Mouse (Mus musculus) thymus, postnatal 0 days (tissue): Measurements from ENCODE around the gene Plxna4. TPM values are rescaled to one million over a fixed set of nuclear protein-coding genes. Genes with fewer than 3 reads are reported as not detected.

Experiments
- DNase-seq: peaks from one replicate; pipeline ENCODE4 v3.0.0-alpha.2; 2015; ENCODE audit warnings: low spot score
- polyA plus RNA-seq: library from polyadenylated mRNA; unstranded; fragments of >200 nt; fragmentation: Nextera tagmentation; extraction: Ambion mirVana; gene quantifications from 2 replicates; pipeline ENCODE4 v1.2.1, GENCODE M21; 2015

Plxna4 gene
- polyA plus RNA-seq, 1 experiment from 2014 or later = 0.18 TPM

DNA sequence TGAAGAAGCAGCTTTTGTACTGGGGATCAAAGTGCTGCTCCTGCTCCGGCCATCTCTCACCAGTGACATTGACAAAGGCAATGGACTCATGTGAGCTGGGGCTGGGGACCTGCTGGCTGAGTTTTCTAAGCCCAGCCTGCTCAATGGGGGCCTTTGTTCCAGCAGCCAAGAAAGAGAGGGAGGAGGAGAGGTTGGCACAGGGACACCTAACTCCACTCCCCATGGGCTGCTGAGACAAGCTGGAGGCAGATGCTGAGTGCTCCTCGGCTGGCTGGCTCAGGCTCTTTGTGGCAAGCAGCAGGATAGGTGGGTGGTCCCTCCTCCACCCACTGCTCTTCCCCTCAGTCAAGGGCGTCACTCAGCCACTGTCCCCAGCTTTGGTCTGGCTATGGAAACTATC lies 326.7 kb downstream of the Plxna4 start:
- DNase-seq = no peak

DNA sequence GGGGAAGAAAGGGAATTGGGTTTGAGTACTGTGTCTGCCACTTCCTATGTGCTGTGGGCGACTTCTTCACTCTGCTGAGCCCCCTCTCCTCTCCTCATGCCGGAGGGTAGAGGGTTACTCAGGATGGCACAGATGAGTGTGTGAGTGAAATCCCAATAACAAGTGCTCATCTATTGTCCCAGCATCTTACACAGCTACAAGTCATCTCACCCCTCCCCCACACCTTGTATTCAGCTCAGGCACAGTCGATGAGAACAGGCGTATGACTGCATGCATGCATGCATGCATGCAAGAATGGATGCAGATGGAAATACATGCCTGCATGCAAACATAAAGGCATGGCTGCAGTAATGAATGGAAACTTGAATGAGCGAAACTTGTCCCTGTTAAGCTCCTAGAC lies 327.7 kb downstream of the Plxna4 start:
- no peak for DNase-seq

DNA sequence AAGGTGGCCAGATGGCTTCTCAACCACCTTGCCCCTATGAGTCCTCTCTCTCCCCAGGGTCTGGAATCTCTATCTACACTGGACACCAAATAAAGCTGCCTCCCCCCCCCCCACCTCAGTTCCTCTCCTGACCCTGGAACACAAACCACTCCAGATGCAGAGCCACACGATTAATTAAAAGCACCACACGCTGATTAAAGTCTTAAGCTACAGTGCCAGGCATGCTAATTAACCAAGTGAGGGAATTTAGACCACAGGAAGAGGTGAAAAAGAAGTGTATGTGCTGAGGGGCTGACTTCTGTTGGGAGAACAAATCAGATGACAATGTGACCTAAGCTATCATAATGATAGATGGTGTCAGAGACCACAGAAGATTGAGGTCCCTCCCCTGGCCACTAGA lies 332.8 kb downstream of the Plxna4 start:
- no peak for DNase-seq

DNA sequence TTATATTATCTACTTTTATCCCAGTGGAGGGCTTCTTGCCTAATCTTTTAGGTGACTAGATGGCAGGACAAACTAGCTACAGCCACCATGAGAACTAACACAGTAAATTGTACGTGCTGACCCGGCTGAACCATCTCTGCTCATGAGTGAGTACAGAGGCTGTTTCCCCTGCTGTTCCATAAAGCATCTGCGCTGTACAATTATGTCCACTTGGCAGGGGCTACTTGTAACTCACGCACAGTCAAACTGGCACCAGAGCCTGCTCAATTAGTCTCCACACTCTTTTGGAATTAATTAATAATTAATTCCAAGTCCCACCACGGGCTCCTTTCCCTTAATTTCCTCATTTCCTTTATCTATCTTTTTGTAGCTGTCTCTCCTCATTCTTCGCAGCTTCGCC lies 335.8 kb downstream of the Plxna4 start:
- no peak for DNase-seq

DNA sequence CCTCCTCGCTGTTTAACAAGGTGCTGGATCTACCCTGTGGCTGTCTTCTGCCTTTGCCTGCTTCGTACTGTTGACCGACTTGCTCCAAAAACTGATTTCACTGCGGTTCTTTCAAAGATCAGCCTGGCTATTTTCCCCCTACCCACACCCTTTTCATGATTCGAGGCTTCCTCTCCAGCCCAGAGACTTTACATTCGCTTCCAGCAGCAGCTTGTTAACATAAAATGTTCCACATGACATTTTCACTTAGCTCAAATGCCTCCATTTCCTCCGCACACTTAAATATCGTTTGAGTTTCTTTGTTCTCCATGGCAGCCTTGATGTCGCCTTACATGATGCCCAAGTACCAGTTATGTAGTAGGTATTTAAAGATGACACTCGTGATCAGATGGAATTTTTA lies 336.3 kb downstream of the Plxna4 start:
- DNase-seq = no peak

DNA sequence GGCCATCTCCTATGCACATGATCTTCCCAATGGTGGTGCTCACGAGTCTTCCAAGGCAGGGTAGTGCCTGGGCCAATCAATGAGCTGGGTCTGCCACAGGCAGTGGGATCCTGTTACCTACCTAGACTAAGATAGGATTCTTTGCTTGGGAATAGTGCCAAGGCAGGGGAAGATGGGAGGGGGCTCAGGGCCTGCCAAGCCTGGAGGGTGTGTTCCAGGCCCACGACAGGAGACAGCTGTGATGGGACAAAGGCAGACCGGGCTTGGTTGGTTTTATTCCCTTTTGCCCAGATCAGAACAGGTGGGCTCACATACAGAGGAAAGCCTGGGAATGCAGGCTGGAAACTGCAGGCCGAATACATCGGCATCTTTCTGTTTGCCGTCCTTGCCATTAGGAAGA lies 342.0 kb downstream of the Plxna4 start:
- no peak for DNase-seq

DNA sequence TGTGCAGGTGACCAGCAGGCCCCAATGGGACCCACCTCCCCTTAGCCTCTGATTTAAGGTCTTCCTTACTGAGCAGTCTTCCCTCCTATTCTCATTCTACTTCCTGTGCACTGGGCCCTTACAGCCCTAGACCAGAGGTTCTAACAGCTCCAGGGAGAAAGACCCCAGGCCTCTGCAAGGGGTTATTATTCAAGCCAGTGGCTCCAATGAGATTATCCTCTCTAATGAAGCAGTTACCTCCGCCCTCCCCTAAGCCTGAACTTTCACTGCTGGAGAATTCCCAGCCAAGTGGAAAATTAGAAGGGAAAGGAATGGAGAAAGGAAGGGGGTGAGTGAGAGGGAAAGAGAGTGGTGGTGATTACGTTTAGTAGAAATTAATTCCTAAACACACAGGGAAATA lies 345.0 kb downstream of the Plxna4 start:
- DNase-seq = no peak

DNA sequence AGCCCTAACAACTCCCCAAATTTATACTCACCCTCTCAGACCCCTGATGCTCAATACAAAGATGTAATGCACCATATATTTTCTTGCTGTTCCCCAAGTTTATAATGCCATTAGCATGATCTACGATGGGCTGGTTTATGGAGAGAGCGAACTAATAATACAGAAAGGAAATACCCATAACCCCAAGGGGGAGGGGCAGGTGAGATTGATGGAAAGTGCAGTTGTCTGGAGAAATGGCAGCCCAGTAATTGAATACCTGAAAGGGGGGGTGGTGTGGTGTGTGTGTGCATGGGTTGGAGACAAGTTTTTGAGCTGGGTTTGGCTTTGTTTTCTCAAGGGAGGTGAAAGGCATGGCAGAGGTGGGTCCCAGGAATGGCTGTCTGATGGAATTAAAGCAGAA lies 356.6 kb downstream of the Plxna4 start:
- no peak for DNase-seq

DNA sequence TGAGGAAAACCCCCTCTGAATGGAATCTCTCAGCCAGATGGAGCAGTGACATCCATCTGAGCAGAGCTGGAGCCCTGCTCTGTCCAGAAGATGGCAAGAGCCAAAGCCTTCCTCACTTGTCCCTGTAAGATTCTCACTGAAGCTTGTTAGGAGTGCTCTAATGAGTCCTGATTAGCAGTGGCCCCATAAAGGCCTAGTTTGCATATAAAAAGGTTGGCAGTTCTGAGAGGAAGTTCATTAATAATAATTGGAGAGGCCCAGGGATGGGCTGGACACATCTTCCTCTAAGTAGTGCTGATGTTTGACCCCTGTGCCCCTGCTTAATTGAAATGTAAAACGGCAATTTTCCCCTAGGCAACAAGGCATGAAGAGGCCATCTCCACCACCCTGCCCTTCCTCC lies 361.4 kb downstream of the Plxna4 start:
- no peak for DNase-seq

DNA sequence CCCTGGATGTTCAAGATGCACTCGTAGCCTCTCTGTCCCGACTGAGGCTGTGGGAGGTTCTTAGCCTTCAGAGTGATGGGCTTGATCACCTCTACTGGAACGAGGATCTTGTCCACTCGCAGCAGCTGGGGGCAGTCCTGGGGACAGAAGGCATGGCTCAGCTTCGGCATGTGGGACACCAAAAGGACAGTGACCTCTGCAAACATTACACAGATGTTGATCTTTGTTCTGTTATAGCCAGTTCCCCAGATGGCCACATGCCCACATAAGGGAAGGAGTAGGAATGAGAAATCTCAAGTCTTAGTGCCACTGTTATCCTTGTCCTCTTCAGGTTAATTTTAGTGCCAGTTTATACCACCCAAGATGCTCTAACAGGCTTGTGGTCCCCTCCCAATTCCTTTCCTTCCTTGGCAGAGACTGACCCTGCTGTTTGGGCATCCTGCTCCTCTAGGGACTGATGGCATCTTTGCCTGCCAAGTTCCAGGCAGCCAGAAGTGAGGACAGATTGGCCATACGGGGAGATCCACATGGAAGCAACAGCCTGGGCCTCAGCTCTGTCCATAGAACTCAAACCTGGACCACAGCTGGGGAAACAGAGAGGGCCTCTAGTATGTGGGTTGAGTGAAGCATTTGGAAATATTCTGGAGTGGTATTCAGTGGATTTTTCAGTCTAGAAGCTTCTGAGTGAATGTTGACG lies 363.8 kb downstream of the Plxna4 start:
- DNase-seq = no peak

DNA sequence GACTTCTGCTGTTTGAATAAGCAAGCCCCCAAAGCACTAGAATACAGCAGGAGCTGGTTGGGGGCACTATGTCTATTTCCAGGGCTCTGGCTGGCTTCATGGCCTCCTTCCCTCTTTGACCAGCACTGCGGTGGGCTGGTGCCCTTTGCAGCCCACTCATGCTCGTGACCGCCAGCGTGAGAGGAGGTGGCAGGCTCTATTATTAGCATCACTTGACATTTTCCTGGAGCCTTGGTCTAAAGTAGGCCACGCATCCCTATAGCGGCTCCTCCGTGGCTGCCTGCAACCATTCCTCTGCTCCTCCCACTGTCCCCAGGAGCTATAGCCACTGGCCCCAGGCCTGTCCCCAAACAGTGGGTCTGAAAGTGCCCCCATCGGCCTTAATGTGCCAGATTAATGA lies 367.2 kb downstream of the Plxna4 start:
- DNase-seq = no peak

DNA sequence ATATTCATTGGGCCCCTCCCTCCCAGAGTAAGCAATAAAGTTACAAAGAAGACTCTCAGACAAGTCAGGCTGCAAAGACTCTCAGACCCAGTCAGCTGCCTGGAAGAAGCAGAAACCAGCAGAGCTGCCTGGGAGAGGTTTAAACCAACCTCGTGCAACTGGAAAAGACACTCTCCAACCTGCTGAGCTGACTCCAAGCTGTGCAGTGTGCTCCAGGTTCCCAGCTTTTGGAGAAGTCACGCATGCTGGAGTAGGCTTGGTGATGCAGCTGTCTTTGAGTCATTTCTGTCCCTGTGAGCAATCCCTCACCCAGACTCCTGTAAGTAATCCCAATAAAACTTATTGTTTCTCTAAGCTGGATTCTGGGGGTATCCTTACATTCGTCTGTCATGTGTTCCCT lies 369.4 kb downstream of the Plxna4 start:
- no peak for DNase-seq

DNA sequence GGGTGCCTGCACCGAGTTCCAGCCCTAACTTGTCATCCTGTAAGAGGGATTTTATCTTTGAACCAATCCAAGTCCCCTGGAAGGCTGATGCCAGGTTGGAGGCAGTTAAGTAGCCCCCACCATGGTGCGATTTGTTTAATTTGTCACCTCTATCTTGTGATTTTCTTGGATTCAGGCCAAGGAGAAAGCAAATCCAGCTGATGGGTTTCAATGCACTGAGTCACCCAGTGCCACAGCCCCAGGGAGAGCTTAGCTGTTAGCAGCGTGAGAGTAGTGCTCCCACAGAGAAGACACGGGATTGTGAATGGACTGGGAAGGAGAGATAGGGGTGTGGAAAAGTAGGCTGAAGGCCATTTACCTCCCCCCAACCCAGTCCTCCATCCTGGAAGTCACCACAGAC lies 375.6 kb downstream of the Plxna4 start:
- DNase-seq = no peak

DNA sequence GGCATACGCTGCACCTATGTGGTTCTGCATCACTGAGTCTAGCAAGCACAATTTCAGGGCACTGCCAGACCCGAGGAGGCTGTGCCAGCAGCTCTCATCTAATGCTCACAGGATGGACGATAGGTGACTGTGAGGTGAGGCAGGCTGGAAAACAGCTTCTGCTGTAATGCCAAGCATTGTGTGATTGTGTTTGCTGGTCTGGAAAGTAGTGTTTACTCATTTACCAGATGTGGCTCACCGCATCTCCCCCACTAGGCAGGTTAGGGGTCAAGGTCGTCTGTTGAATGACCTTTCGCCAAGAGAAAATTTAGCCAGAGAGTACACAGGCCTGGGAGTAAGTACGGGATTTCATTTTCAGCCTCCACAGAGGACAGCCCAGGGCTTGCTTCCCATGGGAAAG lies 377.9 kb downstream of the Plxna4 start:
- DNase-seq = no peak

DNA sequence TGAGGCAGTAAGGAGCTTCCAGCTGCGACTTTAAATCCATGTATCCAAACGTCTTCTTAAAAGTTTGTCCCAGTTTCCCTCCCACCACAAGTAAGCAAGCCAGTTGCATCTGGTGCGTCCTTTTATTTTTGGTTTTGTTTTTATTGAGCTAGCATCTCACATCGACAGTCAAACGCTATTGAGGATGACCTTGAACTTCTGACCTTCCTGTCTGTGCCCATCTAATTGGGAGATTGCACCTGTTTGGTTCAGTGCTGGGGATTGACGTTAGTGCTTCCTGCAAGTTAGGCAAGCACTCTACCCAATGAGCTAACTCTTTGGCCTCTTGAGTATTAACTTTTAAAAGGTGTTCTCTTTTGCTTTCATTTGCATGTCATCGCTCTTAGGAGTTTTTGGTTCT lies 379.0 kb downstream of the Plxna4 start:
- no peak for DNase-seq

DNA sequence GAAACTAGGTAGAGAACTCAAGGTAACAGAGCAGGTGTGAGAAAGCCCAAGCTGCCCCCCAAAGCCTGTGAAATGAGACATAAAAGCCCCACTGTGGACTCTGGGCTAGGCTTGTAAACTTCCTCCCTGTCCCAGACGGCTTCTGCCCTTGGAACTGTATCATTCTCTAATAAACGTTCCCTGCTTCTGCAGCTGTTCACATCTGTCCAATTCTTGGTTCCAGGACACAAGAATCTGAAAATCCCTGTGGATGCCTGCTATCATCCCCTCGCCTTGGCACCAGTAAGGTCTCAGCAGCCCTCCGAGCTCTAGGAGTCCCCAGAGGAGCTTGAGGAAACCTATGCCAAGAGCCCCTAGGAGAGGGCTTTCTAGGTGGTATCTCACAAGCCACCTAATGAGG lies 383.7 kb downstream of the Plxna4 start:
- DNase-seq = no peak

DNA sequence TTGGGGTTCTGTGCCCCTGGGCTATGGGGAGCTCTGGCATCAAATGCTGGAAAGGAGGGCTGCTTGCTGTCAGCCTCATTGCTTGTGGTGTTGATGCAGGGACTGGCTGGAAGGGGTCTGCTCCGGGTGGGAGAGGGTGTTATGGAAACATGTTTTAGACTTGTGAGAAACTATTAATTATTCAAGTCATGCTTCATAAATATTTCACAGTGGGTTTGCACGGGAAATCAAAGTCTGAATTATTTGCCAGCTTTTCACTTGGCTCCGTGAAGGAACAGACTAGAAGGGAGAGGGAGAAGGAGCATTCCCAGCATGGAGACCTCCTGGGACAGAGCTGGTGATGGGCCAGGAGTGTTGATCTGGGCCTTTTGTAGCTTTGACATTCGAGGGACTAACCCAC lies 384.6 kb downstream of the Plxna4 start:
- no peak for DNase-seq

DNA sequence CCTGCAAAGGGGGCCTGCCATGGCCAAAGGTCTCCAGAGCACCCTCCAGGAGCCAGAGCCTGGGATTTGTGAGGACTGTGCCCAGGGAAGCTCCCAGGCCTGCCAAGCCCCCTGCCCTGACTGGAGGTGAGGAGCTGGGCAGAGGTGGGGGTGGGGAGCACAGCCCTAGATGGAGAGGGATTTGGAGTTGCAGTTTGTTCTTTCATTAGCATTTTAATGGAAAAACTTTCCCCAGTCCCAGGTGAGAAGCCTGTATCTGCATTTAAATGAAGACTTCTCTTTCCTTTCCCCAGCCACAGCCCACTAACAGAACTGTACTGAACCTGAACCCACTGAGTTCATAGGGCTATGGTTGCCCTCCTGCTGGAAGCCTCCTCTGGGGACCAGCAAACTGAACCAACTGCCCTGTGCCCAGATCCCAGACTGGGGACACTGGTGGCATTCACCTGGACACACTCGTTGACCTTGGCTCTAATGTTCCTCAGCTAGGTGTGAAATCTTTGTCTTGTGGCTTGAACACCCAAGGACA lies 385.3 kb downstream of the Plxna4 start:
- DNase-seq = no peak

DNA sequence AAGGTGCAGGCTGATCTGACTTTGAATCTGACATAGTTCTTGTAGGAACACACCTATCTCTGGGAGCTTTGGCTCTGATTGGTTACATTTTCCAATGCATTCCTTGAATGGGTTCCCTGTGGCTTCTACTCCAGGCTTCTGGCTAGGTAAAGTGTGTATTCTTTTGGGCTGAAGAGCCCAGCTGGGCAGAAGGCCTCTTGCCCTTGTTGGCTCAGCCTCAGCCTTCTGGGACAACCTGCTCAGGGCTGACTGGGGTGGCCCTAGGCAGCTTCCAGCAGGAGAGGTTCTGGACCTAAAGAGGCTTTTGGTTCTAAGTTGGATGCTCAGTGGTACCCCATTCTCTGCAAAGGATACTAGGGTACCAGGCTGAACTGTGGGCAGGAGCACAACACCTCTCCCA lies 386.5 kb downstream of the Plxna4 start:
- no peak for DNase-seq

DNA sequence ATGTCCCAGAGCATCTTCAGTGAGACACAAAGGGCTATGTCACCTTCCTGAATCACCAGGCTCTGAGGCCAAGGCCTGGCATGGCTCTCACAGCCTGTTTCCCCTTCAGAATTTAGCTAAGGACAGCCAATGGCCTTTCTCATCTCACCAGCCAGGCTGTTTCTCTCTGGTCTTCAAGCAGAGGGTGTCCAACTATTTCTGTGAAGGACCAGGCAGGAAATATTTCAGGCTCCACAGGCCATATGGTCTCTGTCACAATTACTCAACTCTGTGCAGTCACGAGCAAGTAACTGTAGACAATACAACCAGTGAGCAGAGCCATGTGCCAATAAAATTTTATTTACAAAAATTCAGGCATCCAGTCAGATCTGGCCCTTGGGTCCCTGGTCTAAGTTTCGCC lies 388.4 kb downstream of the Plxna4 start:
- no peak for DNase-seq

DNA sequence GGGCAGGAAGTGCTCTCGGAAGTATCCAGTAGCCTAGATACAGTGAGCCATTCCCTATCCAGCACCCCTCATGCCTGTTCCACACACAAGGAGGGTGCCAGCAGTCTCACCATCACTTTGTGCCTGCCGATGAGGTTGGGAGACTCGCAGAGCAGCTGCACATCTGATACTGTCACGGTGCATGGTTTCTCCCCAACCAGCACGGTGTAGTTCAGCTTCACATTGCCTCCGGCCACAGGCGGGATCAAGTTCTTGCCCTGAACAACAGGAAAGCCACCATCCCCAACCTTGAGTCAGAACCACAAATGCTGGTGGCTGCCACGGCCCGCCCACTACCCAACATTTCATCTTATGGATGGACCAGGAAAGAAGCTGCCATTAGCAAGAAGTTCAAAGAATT lies 391.1 kb downstream of the Plxna4 start:
- no peak for DNase-seq

DNA sequence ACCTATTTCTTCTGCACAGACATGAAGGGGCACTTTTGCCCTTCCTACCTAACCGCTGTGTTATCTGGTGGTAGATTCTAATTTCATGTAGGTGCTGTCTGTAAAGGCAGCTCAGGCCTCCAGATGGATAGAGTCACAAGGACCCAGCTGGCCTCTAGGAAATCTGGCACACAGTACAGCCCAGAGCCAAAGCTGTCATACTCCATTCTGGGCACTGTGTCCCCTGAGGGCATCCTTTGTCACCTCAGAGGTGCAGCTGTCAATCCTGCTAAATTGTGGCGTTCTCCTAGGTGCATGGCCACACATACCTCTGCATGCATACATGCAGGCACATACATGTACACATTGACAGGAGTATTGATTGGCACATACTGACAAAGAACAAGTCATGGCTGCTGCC lies 394.9 kb downstream of the Plxna4 start:
- no peak for DNase-seq

DNA sequence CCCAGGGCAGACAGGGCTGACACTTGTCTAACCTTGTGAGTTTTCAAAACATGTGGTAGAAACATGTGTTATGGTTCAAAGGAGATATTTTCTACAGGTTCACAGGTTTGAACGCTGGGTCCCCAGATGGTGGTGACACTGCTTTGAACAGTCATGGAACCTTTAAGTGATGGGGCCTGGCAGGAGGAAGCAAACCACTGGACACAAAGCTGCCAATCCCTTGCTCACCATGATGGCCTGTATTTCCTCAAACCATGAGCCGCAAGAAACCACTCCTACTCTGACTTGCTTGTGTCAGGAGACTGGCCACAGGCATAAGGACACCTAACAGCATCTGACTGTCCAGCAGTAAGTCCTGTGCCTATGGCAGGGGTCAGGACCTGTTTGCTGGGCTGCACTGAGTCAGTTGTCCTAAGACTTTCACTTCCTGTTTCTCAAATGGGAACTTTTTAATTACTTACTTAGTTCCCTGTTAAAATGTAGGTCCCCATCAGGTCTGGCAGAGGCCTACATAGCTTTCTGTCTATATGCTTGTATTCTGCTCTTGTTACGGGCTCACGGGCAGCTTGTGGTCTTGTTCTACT lies 403.5 kb downstream of the Plxna4 start:
- no peak for DNase-seq
